Mouse (Mus musculus): ENCODE data around the gene Klc4.

GRCm38 (mm10) chr17:46629685-46630441, 16.0 kb downstream of the Klc4 start:
- TF ChIP-seq CTCF (IDR thresholded peaks at IDR 0.05; ENCODE audit: borderline replicate concordance, extremely low read depth, insufficient read depth, insufficient read length) (no peak), POLR2A (IDR thresholded peaks at IDR 0.05; ENCODE audit: borderline replicate concordance, extremely low read depth, insufficient read depth, insufficient read length, poor library complexity, severe bottlenecking) (no peak)
